Mouse (Mus musculus) CD8-positive naive resting alpha-beta T cell, adult 2 months (primary cell): Measurements from ENCODE around the gene C1s2.
"Not testable (repeated sequence)": the region's sequence is repeated elsewhere in the genome, so short reads cannot be mapped to it uniquely, and the experiment has no call there.

Experiments
- DNase-seq, 2 experiments: peaks; one replicate each; pipeline ENCODE4 v3.0.0; 2022; ENCODE audit warnings: low read depth in 2 of 2, low spot score in 2 of 2

C1s2 gene

GRCm38 (mm10) chr6:124635985-124636384, at the start of gene C1s2:
Gene C1s2 (minus strand): TSS chr6:124636085.
- not testable (repeated sequence) for DNase-seq

GRCm38 (mm10) chr6:124683591-124684417, 47.9 kb upstream of the C1s2 start:
- no peak for DNase-seq

GRCm38 (mm10) chr6:124682291-124682690, 46.4 kb upstream of the C1s2 start:
- DNase-seq, result not testable (repeated sequence)

- DNase-seq, result no peak
These were observed 43.6 kb upstream of the C1s2 start for GRCm38 (mm10) chr6:124679486-124679885.

GRCm38 (mm10) chr6:124678769-124679168, 42.9 kb upstream of the C1s2 start:
- no peak for DNase-seq

GRCm38 (mm10) chr6:124676171-124676570, 40.3 kb upstream of the C1s2 start:
- DNase-seq, result no peak

GRCm38 (mm10) chr6:124674591-124674990, 38.7 kb upstream of the C1s2 start:
- DNase-seq, result no peak

GRCm38 (mm10) chr6:124673619-124674018, 37.7 kb upstream of the C1s2 start:
- no peak for DNase-seq

- no peak for DNase-seq
These were observed 36.2 kb upstream of the C1s2 start for GRCm38 (mm10) chr6:124672100-124672499.

- no peak for DNase-seq
These were observed 34.5 kb upstream of the C1s2 start for GRCm38 (mm10) chr6:124670281-124670900.

GRCm38 (mm10) chr6:124669234-124669859, 33.5 kb upstream of the C1s2 start:
- DNase-seq, result no peak

GRCm38 (mm10) chr6:124665011-124665410, 29.1 kb upstream of the C1s2 start:
- DNase-seq, result no peak

- DNase-seq, result no peak
These were observed 28.4 kb upstream of the C1s2 start for GRCm38 (mm10) chr6:124664256-124664655.

- no peak for DNase-seq
These were observed 27.5 kb upstream of the C1s2 start for GRCm38 (mm10) chr6:124663424-124663795.

- DNase-seq, result peak; percentile 99
These were observed 26.9 kb upstream of the C1s2 start, which contains the start of gene Lpcat3 for GRCm38 (mm10) chr6:124662477-124663423. Gene Lpcat3 (plus strand): TSS chr6:124663027.

GRCm38 (mm10) chr6:124661995-124662394, 26.1 kb upstream of the C1s2 start:
- DNase-seq, result no peak

- DNase-seq, result no peak
These were observed 25.4 kb upstream of the C1s2 start for GRCm38 (mm10) chr6:124661156-124661806.

GRCm38 (mm10) chr6:124658067-124658466, 22.2 kb upstream of the C1s2 start:
- no peak for DNase-seq

- DNase-seq, result no peak
These were observed 20.0 kb upstream of the C1s2 start for GRCm38 (mm10) chr6:124655893-124656292.

GRCm38 (mm10) chr6:124646394-124646793, 10.5 kb upstream of the C1s2 start:
- no peak for DNase-seq
